Mouse (Mus musculus): Measurements from ENCODE around the gene Atp8b2. TPM values are rescaled to one million over a fixed set of nuclear protein-coding genes. Genes with fewer than 3 reads are reported as not detected.

Gene Atp8b2
- polyA plus RNA-seq, 1 experiment from 2014 or later: 6.4 TPM

DNA sequence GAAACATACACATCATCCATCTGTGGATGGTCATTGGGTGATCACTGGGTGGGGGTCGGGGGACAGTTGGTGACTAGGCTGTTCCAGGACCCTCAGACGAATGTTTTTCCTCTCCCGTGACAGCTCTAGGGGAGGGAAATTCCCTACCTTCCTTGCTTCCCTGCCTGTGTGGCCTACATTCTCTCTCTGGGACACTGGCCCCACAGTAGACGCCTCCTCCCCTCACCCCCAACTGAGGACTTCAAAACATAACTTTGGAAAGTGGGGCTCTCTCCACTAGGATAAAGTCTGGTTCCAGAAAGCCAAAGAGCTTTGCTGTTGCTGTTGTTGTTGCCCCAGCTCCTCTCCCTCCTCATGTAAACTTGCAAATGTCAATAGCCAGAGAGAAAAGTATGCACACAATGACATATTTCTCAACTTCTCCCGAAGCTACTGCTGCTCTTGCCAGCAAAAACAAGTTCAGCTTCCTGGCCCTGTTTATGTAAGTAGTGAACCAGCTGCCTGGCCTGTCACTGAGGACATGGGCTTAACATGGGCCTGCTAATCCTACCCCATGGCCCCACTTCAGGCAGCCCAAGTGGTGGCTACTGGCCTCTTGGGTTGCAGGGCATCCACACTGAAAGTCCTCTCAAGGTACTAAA lies 64.3 kb downstream of the Atp8b2 start:
- 77% methylated on average over 5 of the region's 5 CpGs for WGBS

DNA sequence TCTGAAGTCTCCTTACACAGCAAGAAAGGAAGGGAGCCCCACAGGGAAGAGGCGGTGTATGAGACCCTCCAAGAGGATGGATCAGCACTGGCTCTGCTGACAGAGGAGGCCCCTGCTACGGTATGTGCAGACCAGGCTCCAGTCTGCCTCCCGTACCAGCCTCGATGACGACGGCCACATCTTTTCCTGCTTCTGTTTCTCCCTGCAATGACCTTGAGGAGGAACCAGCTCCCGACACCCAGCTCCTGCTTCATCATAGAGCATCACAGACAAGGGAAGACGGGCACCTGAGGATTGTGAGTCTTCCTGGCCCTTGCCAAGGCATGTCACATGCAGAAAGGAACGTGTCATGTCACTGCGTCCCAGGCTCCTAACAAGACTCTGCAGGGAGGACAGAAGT lies 65.3 kb downstream of the Atp8b2 start:
- no peak overlapping the region for H3K4me3 ChIP-seq (ENCODE audit: low read depth, low read length)
- H3K4me2 ChIP-seq (ENCODE audit: low read length): no peak overlapping the region
- H3K27me3 ChIP-seq (replicated peaks; ENCODE audit: control insufficient read depth, insufficient read depth, low read length): no peaks in the 10 kb centered on the region
- H3K27ac ChIP-seq (ENCODE audit: low read depth, low read length): no peak overlapping the region
- ATAC-seq (no peak), DNase-seq (ENCODE audit: low spot score) (no peak)
- H3K9ac ChIP-seq (ENCODE audit: low read length): no peak overlapping the region
- H3K36me3 ChIP-seq (ENCODE audit: control insufficient read depth, insufficient read depth, low read length): no peaks in the 10 kb centered on the region
- no peaks in the 10 kb centered on the region for H3K4me1 ChIP-seq (ENCODE audit: control insufficient read depth, insufficient read depth, low read length)
- no peaks in the 10 kb centered on the region for H3K9me3 ChIP-seq (replicated peaks; ENCODE audit: control insufficient read depth, low read length)
- WGBS: 80% methylated on average over 10 of the region's 10 CpGs

More for the DNA sequence above, 64.3 kb downstream of the Atp8b2 start:
- Histone ChIP-seq H3K27me3 (replicated peaks; ENCODE audit: control insufficient read depth, insufficient read depth, low read length) (no peaks in the 10 kb centered on the region), H3K4me2 (ENCODE audit: low read length) (no peak overlapping the region), H3K4me1 (ENCODE audit: control insufficient read depth, insufficient read depth, low read length) (no peaks in the 10 kb centered on the region), H3K27ac (ENCODE audit: low read depth, low read length) (no peak overlapping the region), H3K9ac (ENCODE audit: low read length) (no peak overlapping the region), H3K36me3 (ENCODE audit: control insufficient read depth, insufficient read depth, low read length) (no peaks in the 10 kb centered on the region), H3K4me3 (ENCODE audit: low read depth, low read length) (no peak overlapping the region), H3K9me3 (replicated peaks; ENCODE audit: control insufficient read depth, low read length) (no peaks in the 10 kb centered on the region)
- no peak for DNase-seq (ENCODE audit: low spot score)
- ATAC-seq: no peak

DNA sequence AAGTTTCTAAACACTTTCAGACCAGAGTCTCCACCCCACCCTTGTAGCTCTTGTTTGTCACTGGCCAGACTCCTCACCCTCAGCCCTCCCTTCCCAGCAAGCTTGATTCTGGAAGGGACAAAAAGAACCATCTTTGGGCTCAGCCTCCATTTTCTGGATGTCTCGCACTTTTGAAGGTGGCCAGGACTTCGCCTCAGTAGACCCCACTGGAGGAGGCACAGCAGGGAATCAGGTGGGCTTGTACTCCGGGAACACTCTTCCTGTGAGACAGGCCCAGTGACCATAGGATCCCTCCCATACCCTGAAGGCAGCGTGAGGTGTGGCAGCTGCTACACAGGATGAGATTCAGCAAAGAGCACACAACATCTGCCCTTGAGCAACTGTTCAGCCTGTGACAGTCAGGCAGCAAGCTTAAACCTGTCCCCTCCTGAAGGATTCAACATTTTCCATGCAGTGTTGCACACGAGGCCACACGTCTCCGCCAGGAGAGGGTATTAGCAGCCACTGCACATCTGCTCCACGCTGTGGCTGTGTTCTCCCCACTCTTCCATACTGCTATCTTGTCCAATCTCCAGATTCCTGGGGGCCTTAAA lies 66.0 kb downstream of the Atp8b2 start:
- WGBS: 68% methylated on average over 8 of the region's 8 CpGs
- H3K9me3 ChIP-seq (replicated peaks; ENCODE audit: control insufficient read depth, low read length): no peaks in the 10 kb centered on the region
- no peak overlapping the region for H3K4me3 ChIP-seq (ENCODE audit: low read depth, low read length)
- no peaks in the 10 kb centered on the region for H3K27me3 ChIP-seq (replicated peaks; ENCODE audit: control insufficient read depth, insufficient read depth, low read length)
- H3K4me2 ChIP-seq (ENCODE audit: low read length): no peak overlapping the region
- no peak for DNase-seq (ENCODE audit: low spot score)
- no peak for ATAC-seq
- H3K9ac ChIP-seq (ENCODE audit: low read length): no peak overlapping the region
- H3K27ac ChIP-seq (ENCODE audit: low read depth, low read length): no peak overlapping the region
- no peaks in the 10 kb centered on the region for H3K36me3 ChIP-seq (ENCODE audit: control insufficient read depth, insufficient read depth, low read length)
- no peaks in the 10 kb centered on the region for H3K4me1 ChIP-seq (ENCODE audit: control insufficient read depth, insufficient read depth, low read length)

DNA sequence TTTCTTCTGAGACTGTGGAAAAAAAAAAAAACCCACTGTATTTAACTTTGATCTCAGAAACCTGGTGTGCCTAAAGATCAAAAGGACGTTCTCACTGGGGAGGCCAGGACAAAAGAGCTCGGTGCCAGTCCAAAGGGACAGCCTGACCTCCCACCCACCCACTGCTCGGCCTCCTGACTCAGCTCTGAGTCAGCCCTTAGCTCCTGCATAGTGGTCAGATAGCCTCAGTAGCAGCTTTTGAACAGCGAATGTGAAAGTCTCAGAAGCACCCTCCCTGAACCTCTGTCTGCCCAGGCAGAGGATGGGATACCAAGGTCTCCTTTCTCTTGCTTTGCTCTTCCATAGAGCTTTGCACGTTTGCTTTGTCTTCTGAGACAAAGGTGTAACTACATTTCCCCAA lies 66.7 kb downstream of the Atp8b2 start:
- H3K27ac ChIP-seq (ENCODE audit: low read depth, low read length): no peak overlapping the region
- no peaks in the 10 kb centered on the region for H3K9me3 ChIP-seq (replicated peaks; ENCODE audit: control insufficient read depth, low read length)
- WGBS: 13% methylated on average over 5 of the region's 5 CpGs
- DNase-seq (ENCODE audit: low spot score) (no peak), ATAC-seq (no peak)
- no peak overlapping the region for H3K4me3 ChIP-seq (ENCODE audit: low read depth, low read length)
- H3K4me1 ChIP-seq (ENCODE audit: control insufficient read depth, insufficient read depth, low read length): no peaks in the 10 kb centered on the region
- no peaks in the 10 kb centered on the region for H3K36me3 ChIP-seq (ENCODE audit: control insufficient read depth, insufficient read depth, low read length)
- no peak overlapping the region for H3K9ac ChIP-seq (ENCODE audit: low read length)
- H3K4me2 ChIP-seq (ENCODE audit: low read length): no peak overlapping the region
- H3K27me3 ChIP-seq (replicated peaks; ENCODE audit: control insufficient read depth, insufficient read depth, low read length): no peaks in the 10 kb centered on the region

DNA sequence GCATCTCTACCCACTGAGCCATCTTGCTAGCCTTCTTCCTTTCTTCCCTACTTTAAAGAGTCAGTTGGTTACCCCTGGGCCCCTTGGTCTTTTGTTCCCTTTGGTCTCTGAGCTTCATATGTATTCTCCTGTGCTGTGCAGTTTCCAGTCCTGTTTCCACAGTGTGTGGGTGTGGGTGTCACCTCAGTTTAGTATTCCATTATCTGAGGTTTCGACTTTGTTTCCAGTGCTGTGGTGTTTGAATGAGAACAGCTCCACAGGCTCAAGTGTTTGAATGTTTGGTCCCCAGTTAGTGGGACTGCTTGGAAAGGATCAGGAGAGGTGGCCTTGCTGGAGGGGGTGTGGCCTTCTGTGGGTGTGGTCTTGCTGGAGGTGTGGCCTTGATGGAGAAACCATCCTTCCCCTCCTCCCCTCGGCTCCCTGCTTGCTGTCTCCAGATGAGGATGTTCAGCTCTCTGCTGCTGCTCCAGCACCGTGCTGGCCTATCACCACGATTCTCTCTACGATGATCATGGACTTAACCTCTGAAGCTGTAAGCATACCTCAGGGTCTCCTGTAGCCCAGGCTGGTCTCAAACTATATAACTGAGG lies 70.7 kb downstream of the Atp8b2 start:
- Histone ChIP-seq H3K4me3 (ENCODE audit: low read depth, low read length) (no peak overlapping the region), H3K4me2 (ENCODE audit: low read length) (no peak overlapping the region), H3K27me3 (replicated peaks; ENCODE audit: control insufficient read depth, insufficient read depth, low read length) (no peaks in the 10 kb centered on the region), H3K27ac (ENCODE audit: low read depth, low read length) (no peak overlapping the region), H3K9ac (ENCODE audit: low read length) (no peak overlapping the region), H3K4me1 (ENCODE audit: control insufficient read depth, insufficient read depth, low read length) (no peaks in the 10 kb centered on the region), H3K36me3 (ENCODE audit: control insufficient read depth, insufficient read depth, low read length) (no peaks in the 10 kb centered on the region), H3K9me3 (replicated peaks; ENCODE audit: control insufficient read depth, low read length) (no peaks in the 10 kb centered on the region)
- ATAC-seq (no peak), DNase-seq (ENCODE audit: low spot score) (no peak)
- 80% methylated on average over 5 of the region's 5 CpGs for WGBS

DNA sequence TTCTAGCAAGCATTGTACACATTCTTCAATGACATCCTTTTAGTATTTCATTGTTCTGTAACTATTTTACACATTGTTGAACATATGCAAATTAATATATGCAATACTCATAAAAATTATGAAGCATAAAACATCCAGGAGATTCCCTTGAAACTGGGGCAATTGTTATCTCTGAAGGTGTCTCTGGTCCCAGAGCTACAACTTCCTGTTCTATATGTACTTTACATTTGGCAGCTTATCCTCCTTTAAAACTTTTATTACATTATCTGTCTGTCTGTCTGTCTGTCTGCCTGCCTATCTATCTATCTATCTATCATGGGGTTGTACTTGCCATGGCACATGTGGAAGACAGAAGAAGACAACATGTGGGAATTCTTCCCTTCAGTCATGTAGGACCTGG lies 71.6 kb downstream of the Atp8b2 start:
- no peaks in the 10 kb centered on the region for H3K27me3 ChIP-seq (replicated peaks; ENCODE audit: control insufficient read depth, insufficient read depth, low read length)
- no peak overlapping the region for H3K27ac ChIP-seq (ENCODE audit: low read depth, low read length)
- H3K4me2 ChIP-seq (ENCODE audit: low read length): no peak overlapping the region
- no peak overlapping the region for H3K4me3 ChIP-seq (ENCODE audit: low read depth, low read length)
- no peaks in the 10 kb centered on the region for H3K36me3 ChIP-seq (ENCODE audit: control insufficient read depth, insufficient read depth, low read length)
- DNase-seq (ENCODE audit: low spot score): no peak
- ATAC-seq: no peak
- H3K9me3 ChIP-seq (replicated peaks; ENCODE audit: control insufficient read depth, low read length): no peaks in the 10 kb centered on the region
- H3K9ac ChIP-seq (ENCODE audit: low read length): no peak overlapping the region
- H3K4me1 ChIP-seq (ENCODE audit: control insufficient read depth, insufficient read depth, low read length): no peaks in the 10 kb centered on the region

DNA sequence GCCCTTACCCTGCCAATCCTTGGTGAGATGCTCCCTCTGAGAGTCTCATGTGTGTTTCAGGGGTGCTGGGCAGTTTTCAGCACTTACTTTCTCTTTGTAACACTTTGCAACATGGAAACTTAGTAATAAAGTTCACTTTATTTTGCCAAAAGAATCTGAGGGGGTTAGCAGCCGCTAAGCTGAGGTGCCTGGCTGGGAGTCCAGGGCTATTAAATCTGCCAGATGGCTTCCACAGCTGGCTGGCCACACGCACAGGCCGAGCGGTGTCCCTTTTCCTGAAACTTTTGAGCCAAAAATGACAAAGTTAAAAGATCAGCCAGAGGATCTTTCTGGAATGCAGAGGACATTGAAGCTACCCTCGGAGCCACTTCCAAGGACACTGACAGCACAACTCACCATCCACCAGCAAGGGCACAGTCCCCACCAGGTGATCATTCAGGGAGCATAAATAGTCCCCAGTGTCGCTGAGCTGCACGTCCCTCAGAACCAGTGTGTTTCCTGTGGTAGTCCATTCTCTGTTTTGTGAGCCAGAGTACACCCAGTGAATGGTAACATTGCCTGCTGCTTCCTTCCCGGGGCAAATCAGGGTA lies 73.4 kb downstream of the Atp8b2 start:
- Histone ChIP-seq H3K4me3 (ENCODE audit: low read depth, low read length) (no peak overlapping the region), H3K4me1 (ENCODE audit: control insufficient read depth, insufficient read depth, low read length) (no peaks in the 10 kb centered on the region), H3K4me2 (ENCODE audit: low read length) (no peak overlapping the region), H3K9me3 (replicated peaks; ENCODE audit: control insufficient read depth, low read length) (no peaks in the 10 kb centered on the region), H3K27ac (ENCODE audit: low read depth, low read length) (no peak overlapping the region), H3K36me3 (ENCODE audit: control insufficient read depth, insufficient read depth, low read length) (no peaks in the 10 kb centered on the region), H3K27me3 (replicated peaks; ENCODE audit: control insufficient read depth, insufficient read depth, low read length) (no peaks in the 10 kb centered on the region), H3K9ac (ENCODE audit: low read length) (no peak overlapping the region)
- no peak for DNase-seq (ENCODE audit: low spot score)
- 77% methylated on average over 8 of the region's 8 CpGs for WGBS
- no peak for ATAC-seq
